Mouse (Mus musculus): ENCODE measurements around the gene Phlpp1. TPM values are rescaled to one million over a fixed set of nuclear protein-coding genes. Genes with fewer than 3 reads are reported as not detected.

Gene Phlpp1
- total and polyA plus RNA-seq, 3 experiments: 5.0 to 9.4 TPM; not detected in 1

GRCm38 (mm10) chr1:106242129-106242528 lies 70.6 kb downstream of the Phlpp1 start:
- no peak for TF ChIP-seq USF2 (IDR thresholded peaks at IDR 0.05; ENCODE audit: borderline replicate concordance in 1 of 2, insufficient read depth in 1 of 2, low read depth in 1 of 2, low read length in 2 of 2)
- TF ChIP-seq GABPA (IDR thresholded peaks at IDR 0.05; ENCODE audit: low read depth, low read length): no peak
- TF ChIP-seq USF1 (IDR thresholded peaks at IDR 0.05; ENCODE audit: low read depth, low read length): no peak
- no peak for TF ChIP-seq TCF12 (IDR thresholded peaks at IDR 0.05; ENCODE audit: low read depth, low read length)
- TF ChIP-seq ZNF384 (IDR thresholded peaks at IDR 0.05; ENCODE audit: low read depth, low read length): no peak
- DNase-seq (ENCODE audit: low read depth, low spot score): no peak
- Histone ChIP-seq H3K27ac (ENCODE audit: control insufficient read depth, low read depth, low read length) (no peak overlapping the region), H3K4me3 (ENCODE audit: control insufficient read depth in 1 of 2, insufficient read depth in 1 of 2, low read depth in 2 of 2, low read length in 2 of 2) (no peak overlapping the region), H3K79me2 (ENCODE audit: control insufficient read depth, insufficient read depth, low read length, poor library complexity) (no peaks in the 10 kb centered on the region), H3K9me3 (replicated peaks; ENCODE audit: insufficient read depth, low read length) (no peaks in the 10 kb centered on the region), H3K27me3 (ENCODE audit: control insufficient read depth in 1 of 2, insufficient read depth in 2 of 2, low read length in 2 of 2) (no peaks in the 10 kb centered on the region), H3K9ac (ENCODE audit: control insufficient read depth, low read depth, low read length, poor library complexity, severe bottlenecking) (no peak overlapping the region), H3K4me1 (ENCODE audit: control insufficient read depth in 1 of 2, insufficient read depth in 2 of 2, low read length in 2 of 2) (no peaks in the 10 kb centered on the region), H3K36me3 (ENCODE audit: control insufficient read depth in 1 of 2, insufficient read depth in 2 of 2, low read length in 2 of 2) (no peaks in the 10 kb centered on the region)

DNA sequence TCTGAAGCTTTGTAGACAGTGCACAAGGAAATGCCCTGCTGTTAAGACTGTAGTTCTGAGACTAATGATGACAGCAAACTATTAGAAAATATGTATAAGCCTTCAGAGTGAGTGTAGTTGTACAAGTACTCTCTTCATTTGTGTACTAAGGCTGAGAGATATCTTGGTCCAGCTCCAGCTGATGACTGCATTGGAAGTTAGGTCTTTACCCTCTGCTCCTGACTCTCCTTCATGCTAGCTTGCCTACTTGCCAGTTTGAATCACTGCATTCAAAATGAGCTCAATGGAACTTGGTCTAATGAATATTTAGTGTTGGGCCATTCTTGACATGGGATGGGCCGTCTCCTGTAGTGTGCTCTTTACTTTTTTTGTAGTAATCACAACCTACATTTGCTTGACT lies 71.8 kb downstream of the Phlpp1 start:
- Histone ChIP-seq H3K27me3 (ENCODE audit: control insufficient read depth in 1 of 2, insufficient read depth in 2 of 2, low read length in 2 of 2) (no peaks in the 10 kb centered on the region), H3K79me2 (ENCODE audit: control insufficient read depth, insufficient read depth, low read length, poor library complexity) (no peaks in the 10 kb centered on the region), H3K9me3 (replicated peaks; ENCODE audit: insufficient read depth, low read length) (no peaks in the 10 kb centered on the region), H3K9ac (ENCODE audit: control insufficient read depth, low read depth, low read length, poor library complexity, severe bottlenecking) (no peak overlapping the region), H3K4me1 (ENCODE audit: control insufficient read depth in 1 of 2, insufficient read depth in 2 of 2, low read length in 2 of 2) (no peaks in the 10 kb centered on the region), H3K4me3 (ENCODE audit: control insufficient read depth in 1 of 2, insufficient read depth in 1 of 2, low read depth in 2 of 2, low read length in 2 of 2) (no peak overlapping the region), H3K36me3 (ENCODE audit: control insufficient read depth in 1 of 2, insufficient read depth in 2 of 2, low read length in 2 of 2) (no peaks in the 10 kb centered on the region), H3K27ac (ENCODE audit: control insufficient read depth, low read depth, low read length) (no peak overlapping the region)
- TF ChIP-seq ZNF384 (IDR thresholded peaks at IDR 0.05; ENCODE audit: low read depth, low read length) (no peak), ZC3H11A (IDR thresholded peaks at IDR 0.05; ENCODE audit: low read depth, low read length) (no peak), ZKSCAN1 (IDR thresholded peaks at IDR 0.05; ENCODE audit: low read depth, low read length) (no peak), USF1 (IDR thresholded peaks at IDR 0.05; ENCODE audit: low read depth, low read length) (no peak), NRF1 (IDR thresholded peaks at IDR 0.05; ENCODE audit: insufficient read depth, low read depth, low read length, poor library complexity, severe bottlenecking) (no peak), MAZ (IDR thresholded peaks at IDR 0.05; ENCODE audit: low read depth, low read length) (no peak), HCFC1 (IDR thresholded peaks at IDR 0.05; ENCODE audit: low read depth, low read length) (no peak), E2F4 (IDR thresholded peaks at IDR 0.05; ENCODE audit: borderline replicate concordance, low read depth, low read length) (no peak), CHD2 (IDR thresholded peaks at IDR 0.05; ENCODE audit: low read length) (no peak), TCF12 (IDR thresholded peaks at IDR 0.05; ENCODE audit: low read depth, low read length) (no peak)
- no peak for DNase-seq (ENCODE audit: low read depth, low spot score)

- Histone ChIP-seq H3K27me3 (ENCODE audit: control insufficient read depth in 1 of 2, insufficient read depth in 2 of 2, low read length in 2 of 2) (no peaks in the 10 kb centered on the region), H3K4me1 (ENCODE audit: control insufficient read depth in 1 of 2, insufficient read depth in 2 of 2, low read length in 2 of 2) (no peaks in the 10 kb centered on the region), H3K9ac (ENCODE audit: control insufficient read depth, low read depth, low read length, poor library complexity, severe bottlenecking) (no peak overlapping the region), H3K36me3 (ENCODE audit: control insufficient read depth in 1 of 2, insufficient read depth in 2 of 2, low read length in 2 of 2) (no peaks in the 10 kb centered on the region), H3K27ac (ENCODE audit: control insufficient read depth, low read depth, low read length) (no peak overlapping the region), H3K79me2 (ENCODE audit: control insufficient read depth, insufficient read depth, low read length, poor library complexity) (no peaks in the 10 kb centered on the region), H3K9me3 (replicated peaks; ENCODE audit: insufficient read depth, low read length) (no peaks in the 10 kb centered on the region), H3K4me3 (ENCODE audit: control insufficient read depth in 1 of 2, insufficient read depth in 1 of 2, low read depth in 2 of 2, low read length in 2 of 2) (no peak overlapping the region)
- no peak for DNase-seq (ENCODE audit: low read depth, low spot score)
- no peak for TF ChIP-seq E2F4 (IDR thresholded peaks at IDR 0.05; ENCODE audit: borderline replicate concordance, low read depth, low read length)
- no peak for TF ChIP-seq EP300 (IDR thresholded peaks at IDR 0.05; ENCODE audit: low read depth in 1 of 2, low read length in 2 of 2)
- TF ChIP-seq GABPA (IDR thresholded peaks at IDR 0.05; ENCODE audit: low read depth, low read length): no peak
- TF ChIP-seq ZC3H11A (IDR thresholded peaks at IDR 0.05; ENCODE audit: low read depth, low read length): no peak
- TF ChIP-seq TBP (IDR thresholded peaks at IDR 0.05; ENCODE audit: low read depth, low read length): no peak
- no peak for TF ChIP-seq SIN3A (IDR thresholded peaks at IDR 0.05; ENCODE audit: low read length)
- no peak for TF ChIP-seq ZNF384 (IDR thresholded peaks at IDR 0.05; ENCODE audit: low read depth, low read length)
- no peak for TF ChIP-seq POLR2A (IDR thresholded peaks at IDR 0.05; ENCODE audit: control insufficient read depth in 1 of 2, insufficient read depth in 1 of 2, low read depth in 1 of 2, low read length in 2 of 2, poor library complexity in 1 of 2)
- TF ChIP-seq POLR2AphosphoS5 (IDR thresholded peaks at IDR 0.05; ENCODE audit: borderline replicate concordance, low read depth, low read length): no peak
- TF ChIP-seq JUND (IDR thresholded peaks at IDR 0.05; ENCODE audit: low read depth, low read length): no peak
- no peak for TF ChIP-seq MYB (IDR thresholded peaks at IDR 0.05; ENCODE audit: low read depth, low read length)
- TF ChIP-seq CHD2 (IDR thresholded peaks at IDR 0.05; ENCODE audit: low read length): no peak
- TF ChIP-seq CHD1 (IDR thresholded peaks at IDR 0.05; ENCODE audit: low read depth, low read length): no peak
- TF ChIP-seq MAX (IDR thresholded peaks at IDR 0.05; ENCODE audit: low read length): no peak
- no peak for TF ChIP-seq RCOR1 (IDR thresholded peaks at IDR 0.05; ENCODE audit: low read depth, low read length)
- TF ChIP-seq NRF1 (IDR thresholded peaks at IDR 0.05; ENCODE audit: insufficient read depth, low read depth, low read length, poor library complexity, severe bottlenecking): no peak
These were observed 72.7 kb downstream of the Phlpp1 start for GRCm38 (mm10) chr1:106244245-106244644.

Measured in MEL (cell line).